Mouse (Mus musculus): ENCODE measurements around the gene Ddx5. TPM values are rescaled to one million over a fixed set of nuclear protein-coding genes. Genes with fewer than 3 reads are reported as not detected.

Ddx5 gene
- total and polyA plus RNA-seq, 3 experiments, result 202 to 354 (median 328) TPM

DNA sequence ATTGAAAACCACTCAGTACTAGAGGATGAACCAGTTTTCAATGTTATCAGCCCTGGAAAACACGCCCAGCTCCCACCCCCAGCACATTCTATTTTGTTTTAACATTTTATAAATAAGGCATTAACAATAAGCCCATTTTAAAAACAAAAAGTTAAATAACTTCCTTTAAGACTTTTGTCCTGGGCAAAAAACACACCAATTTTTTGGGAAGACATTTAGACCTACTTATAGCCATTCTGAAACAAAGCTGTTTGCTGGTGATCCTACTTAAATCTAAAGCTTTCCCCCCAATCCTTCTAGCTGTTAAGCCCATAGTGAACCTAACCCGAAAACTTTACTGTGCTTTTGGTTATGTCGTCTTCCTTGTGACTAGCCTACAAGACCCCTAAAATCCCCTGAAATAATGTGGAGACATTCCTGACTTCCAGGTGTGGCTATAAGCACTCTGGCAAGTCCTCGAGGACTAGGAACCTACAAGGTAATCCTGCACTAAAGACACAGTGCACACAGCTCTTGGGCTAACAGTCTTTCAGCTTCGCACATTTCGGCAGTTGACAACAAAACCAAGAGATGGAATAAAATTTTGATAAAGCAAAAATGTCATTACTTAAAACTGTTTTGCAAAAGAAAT is 8.3 kb downstream of the Ddx5 start:
- Histone ChIP-seq H3K36me3 (ENCODE audit: control insufficient read depth, insufficient read depth, low read length) (peaks cover 57% of the 10 kb centered on the region), H3K27ac (peak overlapping the region; percentile 83), H3K4me3 (no peak overlapping the region), H3K27me3 (ENCODE audit: control insufficient read depth, insufficient read depth, low read length) (no peaks in the 10 kb centered on the region), H3K4me1 (ENCODE audit: control insufficient read depth, insufficient read depth, low read length) (peaks cover 5% of the 10 kb centered on the region), H3K9ac (ENCODE audit: low read depth, low read length) (no peak overlapping the region), H3K79me2 (replicated peaks; ENCODE audit: control insufficient read depth, insufficient read depth, low read length) (no peaks in the 10 kb centered on the region)
- TF ChIP-seq CTCF (IDR thresholded peaks at IDR 0.05) (no peak), EP300 (IDR thresholded peaks at IDR 0.05; ENCODE audit: insufficient read depth, low read depth, low read length) (no peak), POLR2A (IDR thresholded peaks at IDR 0.05; ENCODE audit: insufficient read depth, low read depth, low read length) (peak; percentile 37; the same call in 1 of the 2 replicates)
- DNase-seq, result no peak
- 74% methylated on average over 6 of the region's 6 CpGs for WGBS
- intact Hi-C loops (cut with DNase I), result loop anchor here (10.0 kb wide), 1 partner anchor 506 kb away; the partner anchor contains the start of genes Smarcd2 and Tcam1

DNA sequence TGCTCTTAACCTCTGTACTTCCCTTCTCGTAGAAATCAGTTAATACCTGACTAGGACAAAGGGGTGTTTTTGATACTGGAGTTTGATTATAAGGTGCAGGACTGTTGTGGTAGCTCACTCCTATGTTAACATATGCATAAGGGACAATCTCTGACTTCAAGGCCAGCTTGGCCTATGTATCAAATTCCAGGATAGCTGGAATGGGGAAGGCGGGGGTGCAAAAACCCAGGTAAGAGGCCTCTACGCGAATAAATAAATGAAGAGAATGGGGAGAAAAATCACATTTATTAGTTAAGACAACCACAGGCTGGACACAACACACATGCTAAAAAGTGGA is 8.9 kb downstream of the Ddx5 start:
- no peaks in the 10 kb centered on the region for H3K27me3 ChIP-seq (ENCODE audit: control insufficient read depth, insufficient read depth, low read length)
- DNase-seq, result no peak
- H3K36me3 ChIP-seq (ENCODE audit: control insufficient read depth, insufficient read depth, low read length), result peaks cover 51% of the 10 kb centered on the region
- peak overlapping the region; percentile 83 for H3K27ac ChIP-seq
- H3K4me3 ChIP-seq, result peak overlapping the region; percentile 63
- peaks cover 5% of the 10 kb centered on the region for H3K4me1 ChIP-seq (ENCODE audit: control insufficient read depth, insufficient read depth, low read length)
- 63% methylated on average over 4 of the region's 4 CpGs for WGBS
- no peak for TF ChIP-seq EP300 (IDR thresholded peaks at IDR 0.05; ENCODE audit: insufficient read depth, low read depth, low read length)
- TF ChIP-seq CTCF (IDR thresholded peaks at IDR 0.05), result no peak
- no peak for TF ChIP-seq POLR2A (IDR thresholded peaks at IDR 0.05; ENCODE audit: insufficient read depth, low read depth, low read length)
- no peaks in the 10 kb centered on the region for H3K79me2 ChIP-seq (replicated peaks; ENCODE audit: control insufficient read depth, insufficient read depth, low read length)
- peak overlapping the region; percentile 25; the same call in 1 of the 2 replicates for H3K9ac ChIP-seq (ENCODE audit: low read depth, low read length)
- intact Hi-C loops (cut with DNase I), result loop anchor here (10.0 kb wide), 1 partner anchor 505 kb away; the partner anchor contains the start of genes Smarcd2 and Tcam1

DNA sequence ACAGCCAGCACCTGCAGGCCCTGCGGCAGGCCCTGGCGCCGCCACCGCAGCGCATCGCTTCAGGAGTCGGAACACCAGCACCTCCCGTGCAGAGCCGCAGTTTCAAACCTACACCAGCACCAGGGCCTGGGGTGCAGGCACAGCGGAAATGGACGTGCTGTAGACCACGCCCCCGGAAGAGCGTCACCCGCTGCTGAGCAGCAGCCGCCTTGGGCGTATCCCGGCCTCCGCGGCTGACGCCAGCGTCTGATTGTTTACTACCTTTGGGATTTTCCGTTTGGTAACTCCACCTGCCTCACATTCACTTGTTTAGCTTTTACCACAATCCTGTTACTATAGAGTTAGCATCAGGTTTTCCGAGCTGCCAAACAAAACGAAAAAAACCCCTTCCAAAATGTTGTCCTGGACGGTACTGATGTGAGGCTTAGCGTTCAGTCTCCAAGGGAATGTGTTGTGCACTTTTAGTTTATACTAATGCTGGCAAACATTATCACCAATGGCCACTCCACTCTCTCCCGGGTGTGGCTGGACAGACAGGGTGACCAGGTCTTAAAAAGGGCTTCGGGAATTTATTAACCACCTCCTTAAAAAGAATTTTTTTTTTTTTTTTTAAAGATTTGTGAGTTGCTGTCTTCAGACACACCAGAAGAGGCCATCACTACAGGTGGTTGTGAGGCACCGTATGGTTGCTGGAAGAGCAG is 9.4 kb downstream of the Ddx5 start, which contains the start of gene Polg2:
Polg2 (minus strand) TSS at position 150 of the 701 bp plus-strand sequence.
- DNase-seq, result peak; percentile 94 to 96
- H3K4me3 ChIP-seq, result peak within 1 kb of the TSS; percentile 63
- intact Hi-C loops (cut with DNase I), result loop anchor here (1.0 to 10.0 kb wide), 2 partner anchors 9 to 505 kb away; partner anchors contain the start of genes Smarcd2 and Tcam1
- peaks cover 5% of the 10 kb centered on the region for H3K4me1 ChIP-seq (ENCODE audit: control insufficient read depth, insufficient read depth, low read length)
- 0 out of 2 replicates have a peak, but pooled peaks have one; percentile 71 for TF ChIP-seq EP300 (IDR thresholded peaks at IDR 0.05; ENCODE audit: insufficient read depth, low read depth, low read length)
- peak; percentile 91 for TF ChIP-seq POLR2A (IDR thresholded peaks at IDR 0.05; ENCODE audit: insufficient read depth, low read depth, low read length)
- no peak; the same call in 1 of the 2 replicates for TF ChIP-seq CTCF (IDR thresholded peaks at IDR 0.05)
- 1% methylated on average over 30 of the region's 30 CpGs for WGBS
- H3K36me3 ChIP-seq (ENCODE audit: control insufficient read depth, insufficient read depth, low read length), result peaks cover 46% of the 10 kb centered on the region
- peak within 1 kb of the TSS; percentile 95 for H3K9ac ChIP-seq (ENCODE audit: low read depth, low read length)
- peak within 1 kb of the TSS; percentile 83 for H3K27ac ChIP-seq
- no peaks in the 10 kb centered on the region for H3K27me3 ChIP-seq (ENCODE audit: control insufficient read depth, insufficient read depth, low read length)
- no peaks in the 10 kb centered on the region for H3K79me2 ChIP-seq (replicated peaks; ENCODE audit: control insufficient read depth, insufficient read depth, low read length)

DNA sequence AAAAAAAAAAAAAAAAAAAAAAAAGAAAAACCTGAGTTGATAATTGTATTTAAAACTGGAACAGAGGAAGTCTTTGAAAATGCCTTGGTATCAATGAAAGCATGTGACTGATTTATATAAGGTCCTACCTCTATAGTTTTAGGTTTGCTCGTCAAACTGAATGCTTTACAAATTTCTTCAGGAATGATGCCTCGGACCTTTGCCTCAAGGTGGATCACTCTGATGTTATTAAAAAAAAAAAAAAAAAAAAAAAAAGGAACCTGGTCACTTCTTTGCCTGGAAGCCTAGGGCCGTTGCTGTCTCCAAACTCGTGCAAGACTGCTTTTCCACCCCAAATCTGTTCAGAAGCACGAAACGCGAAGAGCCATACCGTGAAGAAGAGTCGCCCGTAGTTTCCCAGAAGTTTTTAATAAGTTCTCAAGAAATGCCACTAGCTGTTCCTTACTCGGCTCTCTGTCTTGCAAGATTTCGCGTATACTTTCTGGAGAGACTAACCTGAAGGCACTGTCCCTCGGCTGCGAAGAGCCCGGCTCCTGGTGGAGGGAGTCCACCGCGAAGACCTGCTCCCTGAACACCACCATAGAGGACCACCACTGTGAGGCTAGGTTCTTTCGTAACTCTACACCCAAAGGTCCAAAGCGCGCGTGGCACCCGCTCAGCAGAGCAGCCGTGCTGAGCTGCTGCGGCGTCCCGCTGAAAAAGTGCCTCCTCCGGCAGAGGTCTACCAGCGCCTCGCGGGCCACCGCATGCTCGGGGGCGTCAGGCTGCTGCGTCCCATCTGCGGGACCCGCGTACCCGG is 10.2 kb downstream of the Ddx5 start:
- 2% methylated on average over 39 of the region's 39 CpGs for WGBS
- Histone ChIP-seq H3K36me3 (ENCODE audit: control insufficient read depth, insufficient read depth, low read length) (peaks cover 38% of the 10 kb centered on the region), H3K4me3 (peak overlapping the region; percentile 63), H3K4me1 (ENCODE audit: control insufficient read depth, insufficient read depth, low read length) (peaks cover 4% of the 10 kb centered on the region), H3K79me2 (replicated peaks; ENCODE audit: control insufficient read depth, insufficient read depth, low read length) (no peaks in the 10 kb centered on the region), H3K27ac (peak overlapping the region; percentile 83), H3K27me3 (ENCODE audit: control insufficient read depth, insufficient read depth, low read length) (no peaks in the 10 kb centered on the region), H3K9ac (ENCODE audit: low read depth, low read length) (peak overlapping the region; percentile 95)
- no peak for DNase-seq
- intact Hi-C loops (cut with DNase I), result loop anchor here (1.0 kb wide), 1 partner anchor 10 kb away; no protein-coding TSS in a partner anchor
- TF ChIP-seq CTCF (IDR thresholded peaks at IDR 0.05) (peak; percentile 9), EP300 (IDR thresholded peaks at IDR 0.05; ENCODE audit: insufficient read depth, low read depth, low read length) (no peak), POLR2A (IDR thresholded peaks at IDR 0.05; ENCODE audit: insufficient read depth, low read depth, low read length) (0 out of 2 replicates have a peak, but pooled peaks have one; percentile 19)

DNA sequence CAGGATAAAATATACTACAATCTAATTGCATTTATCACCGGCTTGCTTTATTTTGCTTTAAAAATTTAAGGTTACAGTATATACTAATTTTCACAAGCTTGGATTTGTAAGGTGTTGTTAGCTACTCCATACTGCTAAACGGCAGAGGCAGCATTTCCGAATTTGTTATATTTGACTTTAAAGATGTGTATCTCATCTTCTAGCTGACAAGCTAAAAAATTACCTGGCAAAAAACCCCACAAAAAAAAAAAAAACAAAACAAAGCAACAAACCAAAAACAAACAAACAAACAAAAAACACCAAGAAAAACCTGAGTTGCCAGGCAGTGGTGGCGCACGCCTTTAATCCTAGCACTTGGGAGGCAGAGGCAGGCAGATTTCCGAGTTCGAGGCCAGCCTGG is 10.9 kb downstream of the Ddx5 start:
- Histone ChIP-seq H3K27me3 (ENCODE audit: control insufficient read depth, insufficient read depth, low read length) (no peaks in the 10 kb centered on the region), H3K36me3 (ENCODE audit: control insufficient read depth, insufficient read depth, low read length) (peaks cover 32% of the 10 kb centered on the region), H3K4me1 (ENCODE audit: control insufficient read depth, insufficient read depth, low read length) (peaks cover 4% of the 10 kb centered on the region), H3K4me3 (no peak overlapping the region), H3K79me2 (replicated peaks; ENCODE audit: control insufficient read depth, insufficient read depth, low read length) (no peaks in the 10 kb centered on the region), H3K9ac (ENCODE audit: low read depth, low read length) (no peak overlapping the region), H3K27ac (no peak overlapping the region)
- intact Hi-C loops (cut with DNase I), result no loop called here
- 90% methylated on average over 7 of the region's 7 CpGs for WGBS
- DNase-seq, result no peak
- TF ChIP-seq EP300 (IDR thresholded peaks at IDR 0.05; ENCODE audit: insufficient read depth, low read depth, low read length) (no peak), CTCF (IDR thresholded peaks at IDR 0.05) (no peak), POLR2A (IDR thresholded peaks at IDR 0.05; ENCODE audit: insufficient read depth, low read depth, low read length) (no peak)
